Comparison of ENCODE assay signal across 27 mouse cellular contexts in genomic region chr9:110834961-110835360, GRCm38 (mm10). TPM values are rescaled to one million over a fixed set of nuclear protein-coding genes. Genes with fewer than 3 reads are reported as not detected.
DNase-seq lines count a peak whose midpoint lies in the region; ATAC-seq lines count a peak whose summit lies in the region.
"Had no signal": no experiment of that assay in that cellular context is flagged by ENCODE, and none has a peak within 500 bp of the region (broad histone marks: within the 10 kb centered on the region; RNA-seq: fewer than 3 reads in every experiment).

No protein-coding gene starts in this region.

- H3K9me3 ChIP-seq in heart, embryonic 11.5 days (replicated peaks; ENCODE audit: control insufficient read depth, low read length), result no peaks in the 10 kb centered on the region
- H3K9me3 ChIP-seq in intestine, embryonic 14.5 days (ENCODE audit: control insufficient read depth, low read length), result no peaks in the 10 kb centered on the region
- H3K9me3 ChIP-seq in intestine, embryonic 16.5 days (ENCODE audit: control insufficient read depth, low read length), result no peaks in the 10 kb centered on the region
- H3K9me3 ChIP-seq in lung, embryonic 16.5 days (ENCODE audit: control insufficient read depth, low read length), result no peaks in the 10 kb centered on the region
- H3K9me3 ChIP-seq in embryonic facial prominence, embryonic 13.5 days, result no peaks in the 10 kb centered on the region
- H3K9me3 ChIP-seq: liver, embryonic 12.5 days had no signal

- no peak overlapping the region for H3K9ac ChIP-seq in heart, embryonic 11.5 days (ENCODE audit: low read depth, low read length)
- no peak overlapping the region for H3K9ac ChIP-seq in intestine, embryonic 14.5 days (ENCODE audit: low read length)
- no peak overlapping the region for H3K9ac ChIP-seq in intestine, embryonic 16.5 days (ENCODE audit: low read depth, low read length)
- H3K9ac ChIP-seq in lung, embryonic 16.5 days (ENCODE audit: low read length), result no peak overlapping the region
- H3K9ac ChIP-seq in embryonic facial prominence, embryonic 13.5 days, result no peak overlapping the region
- H3K9ac ChIP-seq: forebrain, postnatal 0 days; liver, embryonic 12.5 days had no signal

- H3K4me2 ChIP-seq in heart, embryonic 11.5 days, result peak overlapping the region; percentile 20; the same call in 1 of the 2 replicates
- H3K4me2 ChIP-seq in intestine, embryonic 14.5 days (ENCODE audit: low read length), result 0 out of 2 replicates have a peak overlapping the region, but pooled peaks have one; percentile 13
- H3K4me2 ChIP-seq in intestine, embryonic 16.5 days (ENCODE audit: low read depth, low read length), result no peak overlapping the region
- H3K4me2 ChIP-seq in lung, embryonic 16.5 days (ENCODE audit: low read depth, low read length), result peak overlapping the region; percentile 1; the same call in 1 of the 2 replicates
- peak overlapping the region; percentile 24 for H3K4me2 ChIP-seq in embryonic facial prominence, embryonic 13.5 days
- H3K4me2 ChIP-seq: liver, embryonic 12.5 days; midbrain, embryonic 11.5 days had no signal

- ATAC-seq in heart, embryonic 11.5 days (replicated peaks; ENCODE audit: insufficient number of reproducible peaks, low FRiP score, low TSS enrichment), result no peak
- no peak for ATAC-seq in intestine, embryonic 14.5 days (replicated peaks; ENCODE audit: low FRiP score, low TSS enrichment, low read depth)
- no peak for ATAC-seq in intestine, embryonic 16.5 days
- no peak for ATAC-seq in lung, embryonic 16.5 days (ENCODE audit: low read depth)
- ATAC-seq in embryonic facial prominence, embryonic 13.5 days (ENCODE audit: insufficient number of reproducible peaks, insufficient read depth, low FRiP score, low TSS enrichment, low read depth), result no peak
- ATAC-seq: forebrain, postnatal 0 days; liver, embryonic 12.5 days; Patski had no signal

- H3K27me3 ChIP-seq in heart, embryonic 11.5 days (ENCODE audit: control insufficient read depth, insufficient read depth, low read length), result no peaks in the 10 kb centered on the region
- no peaks in the 10 kb centered on the region for H3K27me3 ChIP-seq in intestine, embryonic 14.5 days (replicated peaks; ENCODE audit: control insufficient read depth, insufficient read depth, low read length)
- H3K27me3 ChIP-seq in intestine, embryonic 16.5 days (replicated peaks; ENCODE audit: control insufficient read depth, insufficient read depth, low read length), result no peaks in the 10 kb centered on the region
- no peaks in the 10 kb centered on the region for H3K27me3 ChIP-seq in lung, embryonic 16.5 days (ENCODE audit: control insufficient read depth, insufficient read depth, low read depth, low read length)
- H3K27me3 ChIP-seq in embryonic facial prominence, embryonic 13.5 days, result no peaks in the 10 kb centered on the region
- H3K27me3 ChIP-seq: Patski had no signal

- no peaks in the 10 kb centered on the region for H3K36me3 ChIP-seq in heart, embryonic 11.5 days (ENCODE audit: control insufficient read depth, insufficient read depth, low read length)
- H3K36me3 ChIP-seq in intestine, embryonic 14.5 days (ENCODE audit: control insufficient read depth, insufficient read depth, low read length), result no peaks in the 10 kb centered on the region
- no peaks in the 10 kb centered on the region for H3K36me3 ChIP-seq in intestine, embryonic 16.5 days (ENCODE audit: control insufficient read depth, insufficient read depth, low read length)
- H3K36me3 ChIP-seq in lung, embryonic 16.5 days (ENCODE audit: control insufficient read depth, insufficient read depth, low read length), result no peaks in the 10 kb centered on the region
- H3K36me3 ChIP-seq in embryonic facial prominence, embryonic 13.5 days, result no peaks in the 10 kb centered on the region
- H3K36me3 ChIP-seq: liver, embryonic 12.5 days had no signal

- no peaks in the 10 kb centered on the region for H3K4me1 ChIP-seq in heart, embryonic 11.5 days (ENCODE audit: control insufficient read depth, insufficient read depth, low read length)
- no peaks in the 10 kb centered on the region for H3K4me1 ChIP-seq in intestine, embryonic 14.5 days (replicated peaks; ENCODE audit: control insufficient read depth, insufficient read depth, low read length)
- H3K4me1 ChIP-seq in intestine, embryonic 16.5 days (ENCODE audit: control insufficient read depth, insufficient read depth, low read length), result no peaks in the 10 kb centered on the region
- H3K4me1 ChIP-seq in lung, embryonic 16.5 days (replicated peaks; ENCODE audit: control insufficient read depth, insufficient read depth, low read length), result no peaks in the 10 kb centered on the region
- no peaks in the 10 kb centered on the region for H3K4me1 ChIP-seq in embryonic facial prominence, embryonic 13.5 days
- H3K4me1 ChIP-seq: liver, embryonic 12.5 days had no signal

- DNase-seq in heart, postnatal 10 days, result no peak
- no peak for DNase-seq in intestine, embryonic 14.5 days (ENCODE audit: low spot score)
- no peak for DNase-seq in lung, postnatal 4 days
- no peak for DNase-seq in cerebellum, adult 11-12 months
- DNase-seq: adrenal gland, adult 8-10 months; B cell, adult 2 months; cerebellum, adult 9-11 months; forebrain, postnatal 0 days; gastrocnemius, postnatal 36 days; kidney, postnatal 10 days; layer of hippocampus, adult 9-11 months; left cerebral cortex, postnatal 4 days; lung, adult 2 months; thymus, postnatal 25 days had no signal

- no peak overlapping the region for H3K27ac ChIP-seq in heart, embryonic 11.5 days (ENCODE audit: low read depth, low read length)
- H3K27ac ChIP-seq in intestine, embryonic 14.5 days (ENCODE audit: low read depth), result no peak overlapping the region
- no peak overlapping the region for H3K27ac ChIP-seq in intestine, embryonic 16.5 days (ENCODE audit: low read length)
- H3K27ac ChIP-seq in lung, embryonic 16.5 days (ENCODE audit: low read length), result no peak overlapping the region
- no peak overlapping the region for H3K27ac ChIP-seq in embryonic facial prominence, embryonic 13.5 days
- H3K27ac ChIP-seq: liver, embryonic 12.5 days had no signal

- WGBS in heart, embryonic 11.5 days (ENCODE audit: insufficient replicate concordance), result 24% methylated on average over 10 of the region's 10 CpGs
- 33% methylated on average over 10 of the region's 10 CpGs for WGBS in intestine, embryonic 14.5 days
- 33% methylated on average over 10 of the region's 10 CpGs for WGBS in intestine, embryonic 16.5 days
- WGBS in lung, embryonic 16.5 days, result 25% methylated on average over 10 of the region's 10 CpGs
- 34% methylated on average over 10 of the region's 10 CpGs for WGBS in embryonic facial prominence, embryonic 13.5 days

- H3K4me3 ChIP-seq in heart, embryonic 11.5 days (ENCODE audit: low read depth, low read length), result no peak overlapping the region
- no peak overlapping the region for H3K4me3 ChIP-seq in intestine, embryonic 14.5 days (ENCODE audit: low read depth, low read length)
- H3K4me3 ChIP-seq in intestine, embryonic 16.5 days (ENCODE audit: low read length), result no peak overlapping the region
- no peak overlapping the region for H3K4me3 ChIP-seq in lung, embryonic 16.5 days (ENCODE audit: low read length)
- no peak overlapping the region for H3K4me3 ChIP-seq in embryonic facial prominence, embryonic 13.5 days
- H3K4me3 ChIP-seq: left cerebral cortex, adult 2 months; liver, embryonic 12.5 days had no signal

- intact Hi-C loops in heart, postnatal 10 days (cut with DNase I), result no loop called here

RNA-seq across cellular contexts. Expression of gene Prss45, which starts 0.6 kb away (rescaled TPM):
- polyA plus RNA-seq in heart, embryonic 11.5 days (2014; fragmentation: Nextera tagmentation; extraction: Ambion mirVana), result not detected in 2 replicates
- total RNA-seq in heart, postnatal 10 days (2021), result not detected
- polyA plus RNA-seq in intestine, embryonic 14.5 days (2014; fragmentation: Nextera tagmentation; extraction: Ambion mirVana), result not detected in 2 replicates
- polyA plus RNA-seq in intestine, embryonic 16.5 days (2015; fragmentation: Nextera tagmentation; extraction: Ambion mirVana), result not detected in 2 replicates
- polyA plus RNA-seq in lung, embryonic 16.5 days (2015; fragmentation: Nextera tagmentation; extraction: Ambion mirVana), result not detected in 2 replicates
- polyA plus RNA-seq in embryonic facial prominence, embryonic 13.5 days (2015; fragmentation: Nextera tagmentation; extraction: Ambion mirVana), result not detected in 2 replicates
- total RNA-seq: gastrocnemius, postnatal 36 days had no signal
- polyA plus RNA-seq: embryonic facial prominence, embryonic 14.5 days; forebrain, postnatal 0 days; liver, embryonic 12.5 days; lung, adult 2 months; midbrain, embryonic 11.5 days; neural tube, embryonic 14.5 days; Patski; small intestine, adult 2 months had no signal

RNA-seq across cellular contexts. Expression of gene Prss43, which starts 8.5 kb away (rescaled TPM):
- not detected in 2 replicates for polyA plus RNA-seq in heart, embryonic 11.5 days (2014; fragmentation: Nextera tagmentation; extraction: Ambion mirVana)
- not detected for total RNA-seq in heart, postnatal 10 days (2021)
- not detected in 2 replicates for polyA plus RNA-seq in intestine, embryonic 14.5 days (2014; fragmentation: Nextera tagmentation; extraction: Ambion mirVana)
- polyA plus RNA-seq in intestine, embryonic 16.5 days (2015; fragmentation: Nextera tagmentation; extraction: Ambion mirVana), result not detected in 2 replicates
- not detected in 2 replicates for polyA plus RNA-seq in lung, embryonic 16.5 days (2015; fragmentation: Nextera tagmentation; extraction: Ambion mirVana)
- polyA plus RNA-seq in embryonic facial prominence, embryonic 13.5 days (2015; fragmentation: Nextera tagmentation; extraction: Ambion mirVana), result not detected in 2 replicates
- total RNA-seq: adrenal gland, adult 8-10 months; forebrain, postnatal 0 days; gastrocnemius, postnatal 36 days; left cerebral cortex, postnatal 4 days had no signal
- polyA plus RNA-seq: embryonic facial prominence, embryonic 14.5 days; forebrain, postnatal 0 days; heart, embryonic 16.5 days; liver, embryonic 12.5 days; lung, adult 2 months; midbrain, embryonic 11.5 days; neural tube, embryonic 14.5 days; Patski; small intestine, adult 2 months had no signal

RNA-seq across cellular contexts. Expression of gene Prss46, which starts 9.3 kb away (rescaled TPM):
- polyA plus RNA-seq in heart, embryonic 11.5 days (2014; fragmentation: Nextera tagmentation; extraction: Ambion mirVana), result not detected in 2 replicates
- total RNA-seq in heart, postnatal 10 days (2021), result not detected
- polyA plus RNA-seq in intestine, embryonic 14.5 days (2014; fragmentation: Nextera tagmentation; extraction: Ambion mirVana), result not detected in 2 replicates
- not detected in 2 replicates for polyA plus RNA-seq in intestine, embryonic 16.5 days (2015; fragmentation: Nextera tagmentation; extraction: Ambion mirVana)
- polyA plus RNA-seq in lung, embryonic 16.5 days (2015; fragmentation: Nextera tagmentation; extraction: Ambion mirVana), result not detected in 2 replicates
- not detected in 2 replicates for polyA plus RNA-seq in embryonic facial prominence, embryonic 13.5 days (2015; fragmentation: Nextera tagmentation; extraction: Ambion mirVana)
- total RNA-seq: adrenal gland, adult 8-10 months; forebrain, postnatal 0 days; gastrocnemius, postnatal 36 days; left cerebral cortex, adult 2 months; left cerebral cortex, postnatal 4 days had no signal
- polyA plus RNA-seq: cortical plate, adult 2 months; heart, embryonic 16.5 days; liver, embryonic 12.5 days; lung, adult 2 months; neural tube, embryonic 14.5 days; small intestine, adult 2 months had no signal

RNA-seq across cellular contexts. Expression of gene Prss44, which starts 21.2 kb away (rescaled TPM):
- not detected in 2 replicates for polyA plus RNA-seq in heart, embryonic 11.5 days (2014; fragmentation: Nextera tagmentation; extraction: Ambion mirVana)
- total RNA-seq in heart, postnatal 10 days (2021), result not detected
- polyA plus RNA-seq in intestine, embryonic 14.5 days (2014; fragmentation: Nextera tagmentation; extraction: Ambion mirVana), result not detected in 2 replicates
- polyA plus RNA-seq in intestine, embryonic 16.5 days (2015; fragmentation: Nextera tagmentation; extraction: Ambion mirVana), result not detected in 2 replicates
- not detected in 2 replicates for polyA plus RNA-seq in lung, embryonic 16.5 days (2015; fragmentation: Nextera tagmentation; extraction: Ambion mirVana)
- not detected in 2 replicates for polyA plus RNA-seq in embryonic facial prominence, embryonic 13.5 days (2015; fragmentation: Nextera tagmentation; extraction: Ambion mirVana)
- total RNA-seq: adrenal gland, adult 8-10 months; forebrain, postnatal 0 days; gastrocnemius, postnatal 36 days; left cerebral cortex, adult 2 months; left cerebral cortex, postnatal 4 days had no signal
- polyA plus RNA-seq: cortical plate, adult 2 months; embryonic facial prominence, embryonic 14.5 days; forebrain, postnatal 0 days; heart, embryonic 16.5 days; liver, embryonic 12.5 days; lung, adult 2 months; midbrain, embryonic 11.5 days; neural tube, embryonic 14.5 days; Patski; small intestine, adult 2 months had no signal

RNA-seq across cellular contexts. Expression of gene Prss50, which starts 22.8 kb away (rescaled TPM):
- 0.23 and 1.6 TPM in 2 replicates for polyA plus RNA-seq in heart, embryonic 11.5 days (2014; fragmentation: Nextera tagmentation; extraction: Ambion mirVana)
- not detected for total RNA-seq in heart, postnatal 10 days (2021)
- 0.28 and 0.68 TPM in 2 replicates for polyA plus RNA-seq in intestine, embryonic 14.5 days (2014; fragmentation: Nextera tagmentation; extraction: Ambion mirVana)
- 0.37 and 0.61 TPM in 2 replicates for polyA plus RNA-seq in intestine, embryonic 16.5 days (2015; fragmentation: Nextera tagmentation; extraction: Ambion mirVana)
- polyA plus RNA-seq in lung, embryonic 16.5 days (2015; fragmentation: Nextera tagmentation; extraction: Ambion mirVana), result not detected in 2 replicates
- polyA plus RNA-seq in embryonic facial prominence, embryonic 13.5 days (2015; fragmentation: Nextera tagmentation; extraction: Ambion mirVana), result 0.14 and 0.48 TPM in 2 replicates
- total RNA-seq: adrenal gland, adult 8-10 months; gastrocnemius, postnatal 36 days; left cerebral cortex, postnatal 4 days had no signal
- polyA plus RNA-seq: embryonic facial prominence, embryonic 14.5 days; heart, embryonic 16.5 days; lung, adult 2 months; small intestine, adult 2 months had no signal
